Mouse (Mus musculus) adrenal gland, adult 8-10 months (tissue): ENCODE measurements around the gene Aldoart1. TPM values are rescaled to one million over a fixed set of nuclear protein-coding genes. Genes with fewer than 3 reads are reported as not detected.

Experiments used
- DNase-seq: peaks from one replicate; pipeline ENCODE4 v3.0.0; 2022
- total RNA-seq, 4 experiments: library from RNA; stranded (reverse); gene quantifications; 2 replicates each; pipeline ENCODE4 v1.2.4; 2022

Aldoart1 gene
- not detected for total RNA-seq

- no peak for DNase-seq
Observed at GRCm38 (mm10) chr4:72852534-72852933, at the start of gene Aldoart1. TSS of gene Aldoart1 (minus strand) at chr4:72852634.

DNA sequence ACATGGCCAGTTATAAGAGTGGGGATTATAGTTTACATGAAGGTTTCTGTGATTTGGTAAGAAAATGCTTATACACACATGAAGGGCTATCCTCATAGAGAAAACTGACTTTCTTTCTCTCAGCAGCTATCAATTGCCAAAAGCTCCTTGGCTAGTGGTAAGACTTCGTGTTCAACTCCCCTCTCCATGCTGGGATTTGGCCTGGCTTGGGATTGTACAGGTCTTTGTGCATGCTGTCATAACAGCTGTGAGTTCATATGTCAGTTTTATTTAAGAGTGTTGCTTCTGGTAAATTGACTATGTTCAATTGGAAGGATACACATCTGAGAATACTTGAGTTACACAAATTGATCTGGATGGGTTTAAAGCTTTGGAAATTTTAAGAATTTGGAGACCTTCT is 49.1 kb upstream of the Aldoart1 start:
- DNase-seq = no peak

GRCm38 (mm10) chr4:72865371-72866075 is 13.1 kb upstream of the Aldoart1 start:
- no peak for DNase-seq

- no peak for DNase-seq
Observed at GRCm38 (mm10) chr4:72844276-72844675, 8.2 kb downstream of the Aldoart1 start.

DNA sequence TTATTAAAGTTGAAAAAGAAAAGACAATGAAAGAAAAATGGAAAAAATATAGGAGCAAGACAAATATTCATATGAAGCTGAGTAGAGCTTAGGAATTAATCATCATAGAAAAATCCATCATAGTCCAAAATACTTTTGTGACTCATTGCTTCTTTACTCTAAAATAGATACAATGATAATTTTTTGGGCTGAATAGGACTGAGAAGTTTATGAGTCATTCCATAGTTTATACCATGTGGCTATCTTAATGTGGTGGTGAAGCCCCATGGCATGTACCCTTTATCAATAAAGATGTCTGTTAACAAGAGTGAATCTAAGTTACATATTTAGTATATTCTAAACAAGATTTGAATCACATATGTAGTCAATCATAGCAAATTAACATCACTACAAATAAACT is 9.4 kb downstream of the Aldoart1 start:
- no peak for DNase-seq

GRCm38 (mm10) chr4:72836430-72836829 is 16.0 kb downstream of the Aldoart1 start:
- DNase-seq = no peak

GRCm38 (mm10) chr4:72835400-72835799 is 17.0 kb downstream of the Aldoart1 start:
- DNase-seq = no peak

- DNase-seq = no peak
Observed at GRCm38 (mm10) chr4:72800816-72801215, 51.6 kb downstream of the Aldoart1 start.
